Mouse (Mus musculus): ENCODE measurements around the gene Cask.
A peak's percentile ranks its signal among the peaks of the same experiment; 100 is the strongest.

Gene Cask

DNA sequence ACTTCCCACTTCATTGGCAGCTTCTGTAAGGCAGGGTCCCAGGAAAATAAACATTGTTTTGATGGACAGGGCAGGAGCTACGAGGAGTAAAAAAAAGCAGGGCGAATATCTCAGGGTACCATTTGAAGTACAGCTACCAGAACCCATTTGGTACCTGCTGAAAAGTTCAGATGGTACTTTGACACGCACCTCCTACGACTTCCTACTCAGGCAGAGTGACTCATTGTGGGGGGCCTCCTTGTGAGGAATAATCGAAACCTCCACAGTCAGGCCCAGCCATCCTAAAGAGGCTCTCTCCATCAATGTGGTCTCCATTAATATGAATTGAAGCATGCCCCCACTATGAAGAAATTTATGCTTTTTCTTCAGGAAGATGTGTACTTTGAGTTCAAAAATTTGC lies 228.5 kb downstream of the Cask start:
- no peak for DNase-seq

DNA sequence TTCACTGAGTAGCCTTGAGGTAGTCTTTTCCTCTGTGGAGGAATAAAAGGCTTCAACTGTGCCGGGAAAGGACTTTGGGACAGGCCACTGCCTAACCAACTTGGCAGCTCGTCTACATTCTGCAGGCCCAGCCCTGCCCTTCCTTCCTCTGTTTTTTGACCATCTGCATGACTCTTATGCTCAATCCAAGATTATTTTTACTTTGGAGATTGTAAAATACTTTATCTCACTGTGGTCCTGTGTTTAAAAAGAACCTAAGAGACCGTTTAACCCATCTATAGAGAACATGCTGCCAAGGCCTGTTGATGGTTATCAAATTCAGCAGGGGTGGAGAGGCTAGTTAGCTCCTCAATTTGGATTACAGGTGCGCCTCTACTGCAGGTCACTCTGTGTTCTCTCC lies 229.7 kb downstream of the Cask start:
- no peak for DNase-seq

GRCm38 (mm10) chrX:13618476-13618875 lies 232.7 kb downstream of the Cask start:
- DNase-seq = no peak

- no peak for DNase-seq
Measured at GRCm38 (mm10) chrX:13617294-13617693, 233.9 kb downstream of the Cask start.

DNA sequence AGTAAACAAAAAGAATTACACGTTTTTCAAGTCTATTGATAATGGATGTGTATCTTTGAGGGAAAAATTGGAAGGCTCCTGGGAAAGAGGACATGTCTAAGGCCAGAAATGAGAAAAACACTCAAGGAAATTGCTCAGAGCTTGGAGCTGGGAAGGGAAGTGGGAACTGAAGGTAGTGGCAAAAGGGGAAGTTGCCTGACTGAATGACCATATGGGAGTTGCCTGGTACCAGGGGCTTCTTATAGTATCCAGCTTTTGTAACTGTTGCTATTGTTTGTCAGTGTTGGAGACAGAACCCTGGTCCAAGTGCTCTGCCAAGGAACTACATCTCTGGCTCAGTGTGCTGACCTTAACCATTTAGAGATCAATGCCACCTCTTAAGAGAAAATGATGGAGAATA lies 234.4 kb downstream of the Cask start:
- DNase-seq = no peak

DNA sequence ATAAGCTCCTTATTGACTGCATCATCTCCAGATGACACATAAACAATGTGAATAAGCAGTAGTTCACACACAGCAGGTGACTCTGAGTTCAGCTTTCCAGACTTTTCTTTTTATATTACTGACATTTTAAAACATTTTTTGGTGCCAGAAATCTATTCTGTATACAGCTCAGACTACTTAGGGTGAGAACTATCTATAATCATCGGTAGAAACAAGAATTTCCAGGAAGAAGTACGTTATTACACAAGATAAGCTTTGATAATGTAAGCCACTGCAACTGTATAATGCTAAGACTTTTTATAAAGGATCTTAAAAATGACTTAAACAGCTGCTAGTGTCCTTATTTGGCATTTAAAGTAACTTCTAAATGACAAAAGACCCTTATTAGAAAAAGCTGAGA lies 239.1 kb downstream of the Cask start:
- DNase-seq = no peak

- DNase-seq = no peak
Measured at GRCm38 (mm10) chrX:13611114-13611513, 240.1 kb downstream of the Cask start.

DNA sequence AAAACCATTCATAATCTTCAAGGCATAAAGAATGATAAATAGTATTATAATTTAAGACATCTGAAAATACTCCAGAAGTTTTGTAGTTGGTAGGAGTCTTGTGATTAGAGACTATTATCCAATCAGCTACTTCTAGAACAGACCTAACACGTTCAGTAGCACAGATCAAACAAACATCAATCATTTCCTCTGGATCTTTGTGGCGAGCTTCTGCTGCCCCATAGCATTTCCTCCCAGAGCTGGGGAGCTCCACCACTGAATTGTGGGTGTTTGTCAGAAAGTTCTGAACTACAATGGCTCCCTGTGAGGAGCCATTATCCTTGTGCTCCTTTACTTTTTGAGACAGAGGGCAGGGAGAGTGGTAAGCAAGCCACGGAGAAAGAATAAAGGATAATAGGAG lies 243.4 kb downstream of the Cask start:
- DNase-seq = no peak

GRCm38 (mm10) chrX:13606741-13607140 lies 244.4 kb downstream of the Cask start:
- DNase-seq = no peak

DNA sequence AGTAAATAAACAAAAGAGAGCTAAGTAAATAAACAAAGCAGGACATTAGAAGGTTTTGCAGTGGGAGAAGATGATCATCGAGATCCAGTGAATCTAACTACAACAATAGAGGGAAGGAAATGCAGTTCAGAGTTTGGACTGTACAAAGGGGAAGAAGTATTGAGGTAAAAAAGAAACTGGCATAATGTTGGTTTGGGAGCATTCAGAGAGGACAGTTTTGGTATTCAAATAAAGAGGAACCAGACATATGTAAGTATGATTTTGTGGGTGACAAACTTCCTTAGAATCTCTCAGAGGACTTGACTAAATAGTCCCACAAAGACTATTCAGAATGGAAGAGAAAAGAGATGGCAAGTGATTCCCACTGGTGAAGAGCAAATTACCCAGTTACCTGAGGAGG lies 251.2 kb downstream of the Cask start:
- DNase-seq = no peak

GRCm38 (mm10) chrX:13599373-13599772 lies 251.8 kb downstream of the Cask start:
- DNase-seq = no peak

- DNase-seq = no peak
Measured at GRCm38 (mm10) chrX:13577647-13578046, 273.5 kb downstream of the Cask start.

- DNase-seq = peak; percentile 23
Measured at GRCm38 (mm10) chrX:13576606-13577005, 274.6 kb downstream of the Cask start.

GRCm38 (mm10) chrX:13574872-13575271 lies 276.3 kb downstream of the Cask start:
- no peak for DNase-seq

GRCm38 (mm10) chrX:13574298-13574697 lies 276.9 kb downstream of the Cask start:
- DNase-seq = no peak

- no peak for DNase-seq
Measured at GRCm38 (mm10) chrX:13554504-13554903, 296.7 kb downstream of the Cask start.

DNA sequence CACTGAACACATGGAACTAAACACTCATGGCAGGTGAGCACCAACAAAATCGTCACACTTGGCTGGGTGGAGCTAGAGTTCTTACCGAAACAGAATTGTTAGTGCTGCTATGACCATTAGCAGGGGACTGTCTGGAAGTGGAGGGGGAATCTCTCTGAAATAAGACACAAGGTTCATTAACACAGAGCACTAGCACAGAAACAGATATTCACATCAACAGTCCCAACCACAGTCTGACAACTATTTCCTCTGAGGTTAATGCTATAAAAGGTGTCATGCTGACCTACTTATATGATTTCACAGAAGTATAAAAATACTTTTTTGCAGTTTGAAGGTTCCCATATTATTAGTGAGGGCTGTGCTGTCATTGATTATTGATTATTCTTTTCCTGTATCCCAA lies 298.9 kb downstream of the Cask start:
- no peak for DNase-seq

DNA sequence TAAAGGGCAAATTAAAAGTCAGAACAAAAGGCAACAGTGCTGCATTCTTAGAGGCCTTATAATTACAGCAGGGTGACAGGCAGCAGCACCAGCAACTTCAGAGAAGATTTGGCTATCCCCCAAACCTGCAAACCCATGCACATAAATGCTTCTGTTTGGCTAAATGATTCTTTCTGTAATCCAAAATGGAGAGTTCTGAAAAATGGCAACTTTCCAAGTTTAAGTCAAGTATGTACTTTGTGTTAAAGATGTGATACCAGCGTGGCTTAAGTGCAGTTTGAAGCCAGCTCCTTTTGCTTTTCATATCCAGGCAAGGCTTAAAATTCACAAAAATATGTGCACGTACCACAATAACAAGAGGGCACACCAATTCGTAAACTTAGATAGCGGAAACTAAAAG lies 299.6 kb downstream of the Cask start:
- no peak for DNase-seq

DNA sequence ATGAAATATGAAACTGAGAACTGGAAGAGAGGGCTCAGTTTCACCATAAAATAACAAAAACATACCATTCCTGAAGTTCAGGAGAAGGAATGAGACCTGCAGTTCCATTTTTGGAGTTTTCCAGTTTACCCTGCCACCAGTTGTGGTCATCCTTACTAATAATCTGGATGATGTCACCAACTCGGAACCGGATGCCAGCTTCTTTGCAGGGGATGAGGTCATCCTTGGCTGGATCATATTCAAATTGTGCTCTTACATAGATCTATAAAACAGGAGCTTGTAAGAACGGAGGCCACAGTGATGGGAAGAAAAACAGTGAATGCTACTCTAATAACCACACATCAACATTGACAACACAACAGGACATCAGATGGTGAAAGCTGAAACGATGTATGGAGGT lies 302.1 kb downstream of the Cask start:
- DNase-seq = no peak

DNA sequence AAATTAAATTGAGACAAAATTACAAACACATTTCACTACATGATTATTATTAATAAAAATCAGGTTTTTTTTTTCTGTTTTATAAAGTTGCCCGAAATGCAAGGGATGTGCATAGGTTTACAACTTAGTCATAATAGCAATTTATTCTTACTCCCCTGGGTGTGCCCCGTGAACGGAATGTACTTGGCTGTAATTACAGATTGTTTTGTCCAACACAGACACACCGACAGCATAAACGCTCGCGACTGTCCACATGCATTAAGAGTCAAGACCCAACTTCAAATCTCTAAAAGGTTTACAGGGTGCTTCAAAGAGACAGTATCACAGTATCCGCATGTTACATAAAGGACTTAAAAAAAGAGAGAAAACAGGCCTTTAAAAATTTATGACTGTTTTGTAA lies 329.9 kb downstream of the Cask start:
- no peak for DNase-seq

GRCm38 (mm10) chrX:13520566-13520965 lies 330.6 kb downstream of the Cask start:
- DNase-seq = no peak

DNA sequence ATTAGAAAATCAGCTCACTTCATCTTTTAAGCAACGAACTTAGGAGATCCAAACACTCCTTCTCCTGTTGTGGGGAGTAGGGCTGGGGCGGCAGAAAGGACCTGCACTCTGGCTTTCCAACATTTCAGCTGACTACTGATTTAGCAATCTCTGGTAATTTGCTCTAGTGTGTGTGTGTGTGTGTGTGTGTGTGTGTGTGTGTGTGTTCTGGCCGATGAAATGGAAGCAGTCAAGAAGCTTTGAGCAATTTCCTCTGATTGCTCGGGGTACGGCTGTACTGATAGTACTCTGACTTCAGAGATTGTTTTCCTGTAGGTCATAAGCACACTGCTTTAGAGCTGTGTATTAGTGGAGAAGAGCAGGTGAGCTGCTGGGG lies 331.8 kb downstream of the Cask start:
- DNase-seq = no peak

- no peak for DNase-seq
Measured at GRCm38 (mm10) chrX:13518781-13519407, 332.3 kb downstream of the Cask start.

- DNase-seq = no peak
Measured at GRCm38 (mm10) chrX:13518019-13518418, 333.1 kb downstream of the Cask start.

DNA sequence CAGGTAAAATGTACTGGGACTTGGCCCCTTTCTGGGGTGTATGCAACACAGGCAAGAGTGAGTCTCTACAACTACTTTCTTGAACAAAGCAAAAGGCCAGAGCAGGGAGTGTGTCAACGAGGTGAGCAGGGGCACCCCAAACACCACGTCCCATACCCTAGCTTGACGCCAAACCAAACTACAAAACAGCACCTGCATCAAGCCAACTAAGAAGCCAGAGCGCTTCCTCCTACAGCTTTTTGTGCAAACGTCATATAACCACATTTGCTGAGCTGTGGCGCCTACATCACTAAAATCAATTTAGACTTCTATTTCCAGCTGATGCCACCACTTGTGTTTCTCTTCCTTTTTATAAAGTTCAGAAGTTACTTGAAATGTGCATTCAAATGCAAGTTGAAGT lies 334.7 kb downstream of the Cask start:
- DNase-seq = peak; percentile 39

DNA sequence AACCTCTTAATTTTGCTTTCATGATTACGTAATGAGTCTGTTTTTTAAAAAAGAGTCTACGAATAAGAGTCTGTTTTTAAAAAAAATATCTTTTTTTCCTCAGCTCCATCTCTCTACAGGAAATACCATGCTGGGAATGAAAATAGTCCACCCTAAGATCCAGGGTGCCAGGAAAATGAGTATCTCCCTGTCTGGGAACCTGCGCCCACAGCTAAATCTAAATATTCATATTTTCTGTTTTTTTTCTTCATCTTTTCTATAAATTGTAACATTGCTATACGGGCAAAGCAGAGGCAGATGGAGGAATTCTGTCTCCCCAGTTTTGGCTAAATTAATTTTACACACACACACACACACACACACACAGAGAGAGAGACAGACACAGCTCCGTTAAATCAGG lies 337.3 kb downstream of the Cask start:
- no peak for DNase-seq

Measured in thymus, postnatal 4 days (tissue).